Mouse (Mus musculus) megakaryocyte-erythroid progenitor cell, adult 5-6 weeks (primary cell): ENCODE measurements around the gene Mta1. TPM values are rescaled to one million over a fixed set of nuclear protein-coding genes. Genes with fewer than 3 reads are reported as not detected.

Source experiments
- ATAC-seq: replicated peaks from 2 replicates; pipeline ENCODE4 v1.8.0; 2016; ENCODE audit warnings: mild to moderate bottlenecking, inconsistent platforms; ENCODE audit not compliant: severe bottlenecking, poor library complexity, low FRiP score, low TSS enrichment
- total RNA-seq, 2 experiments: library from RNA; stranded (forward) in 1 of 2; stranded (reverse) in 1 of 2; fragments of 200-1000, 215-1000 nt in 1 of 2; fragments of >200 nt in 1 of 2; fragmentation: Nextera tagmentation in 1 of 2; gene quantifications; 2 replicates each; pipeline ENCODE4 v1.2.3; 2014 to 2017

The Mta1 gene
- total RNA-seq (2014; fragmentation: Nextera tagmentation) (131 and 142 TPM in 2 replicates), total RNA-seq (2017) (30.7 and 54.1 TPM in 2 replicates)

DNA sequence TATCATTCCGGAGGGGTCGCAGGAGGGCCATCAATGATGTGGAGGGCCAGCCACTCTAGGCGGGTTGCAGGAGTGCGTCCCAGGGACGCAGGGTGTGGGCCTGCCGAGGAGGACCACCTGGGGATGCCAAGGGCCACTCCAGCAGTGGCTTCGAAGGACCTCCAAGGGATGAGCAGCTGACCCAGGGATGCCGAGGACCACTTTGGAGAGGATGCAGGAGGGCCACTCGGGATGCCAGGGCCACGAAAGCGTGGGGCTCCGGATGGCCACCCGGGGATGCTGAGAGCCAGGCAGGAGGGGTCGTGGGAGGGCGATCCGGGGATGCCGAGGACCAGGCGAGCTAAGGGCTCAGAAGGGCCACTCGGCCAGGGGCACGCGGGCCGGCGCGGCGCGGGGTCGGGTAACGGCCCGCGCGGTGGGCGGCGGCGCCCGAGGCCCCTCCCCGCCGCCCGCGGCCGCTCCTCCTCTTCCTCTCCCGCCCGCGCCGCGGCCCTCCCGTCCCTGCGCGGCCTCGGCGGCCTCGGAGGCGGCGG lies at the start of gene Mta1:
Mta1 (plus strand) TSS at position 530 of the 533 bp plus-strand sequence.
- peak; percentile 28 for ATAC-seq

DNA sequence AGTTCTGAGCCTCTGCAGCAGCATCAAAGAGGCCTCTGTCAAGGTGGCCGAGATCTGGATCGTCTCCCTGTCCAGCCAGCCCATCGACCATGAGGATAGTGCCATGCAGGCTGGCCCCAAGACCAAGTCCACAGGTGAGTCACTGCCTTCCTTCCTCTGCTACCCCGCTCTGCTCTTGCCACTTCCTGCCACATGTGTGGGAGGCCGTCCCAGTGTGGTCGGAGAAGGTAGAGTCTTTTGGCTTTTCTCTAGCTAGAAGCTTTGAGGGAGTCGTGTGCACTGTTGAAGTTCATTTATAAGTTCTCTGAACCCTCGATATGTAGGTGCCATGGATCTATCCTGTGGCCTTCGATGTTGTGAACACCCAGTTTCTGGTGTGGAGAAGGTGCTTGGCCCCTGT lies 48.2 kb upstream of the Mta1 start:
- no peak for ATAC-seq

DNA sequence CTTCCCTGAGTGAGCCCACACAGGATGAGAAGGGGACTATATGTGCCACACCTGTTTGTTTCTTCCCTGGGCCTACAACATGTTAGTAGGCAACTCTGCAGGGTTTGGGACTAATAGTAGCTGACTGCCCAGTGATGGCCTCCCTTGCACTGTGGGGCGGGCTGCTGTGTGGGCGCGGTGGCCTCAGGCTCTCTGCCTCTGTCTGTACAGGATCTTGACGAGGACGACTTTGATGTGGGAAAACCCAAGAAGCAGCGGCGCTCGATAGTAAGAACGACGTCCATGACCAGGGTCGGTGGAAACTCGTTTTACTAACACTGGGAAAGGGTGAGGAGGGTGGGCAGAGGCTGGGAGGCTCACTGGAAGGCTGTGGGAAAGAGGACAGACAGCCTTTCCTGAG lies 47.4 kb upstream of the Mta1 start:
- no peak for ATAC-seq

DNA sequence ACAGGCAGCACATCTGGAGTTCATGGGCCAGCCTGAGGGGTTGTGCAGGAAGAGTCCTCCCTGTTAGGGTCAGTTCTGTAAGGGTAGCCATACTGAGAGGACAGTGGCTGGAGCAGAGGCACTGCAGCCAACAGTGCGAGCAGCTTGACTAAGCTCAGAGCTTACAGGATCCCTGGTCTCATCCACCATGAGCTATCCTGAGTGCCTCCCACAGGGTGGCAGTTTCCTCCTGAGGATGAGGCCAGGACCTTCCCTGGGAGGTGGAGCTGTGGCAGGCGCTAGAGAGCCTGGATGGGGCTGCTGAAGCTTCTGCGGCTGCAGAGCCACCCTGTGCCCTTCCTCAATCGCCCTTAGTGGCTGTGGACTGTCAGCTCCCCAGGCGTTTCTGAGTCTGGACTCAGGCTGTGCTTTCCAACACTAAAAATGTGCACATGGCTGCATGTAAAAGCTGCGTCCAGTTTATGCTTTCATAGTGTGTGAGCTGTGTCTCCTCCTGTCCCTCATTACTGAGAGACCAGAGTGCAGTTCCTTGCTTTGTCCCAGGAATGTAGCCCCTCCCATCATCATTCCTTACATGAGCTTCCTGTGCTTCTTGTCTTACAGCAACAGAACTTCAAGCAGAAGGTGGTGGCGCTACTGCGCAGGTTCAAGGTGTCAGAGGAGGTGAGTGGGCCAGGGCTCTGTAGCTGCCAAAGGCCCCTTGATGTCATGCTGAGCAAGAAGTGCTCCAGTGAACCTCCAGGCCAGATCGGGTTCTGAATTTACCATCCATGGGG lies 46.3 kb upstream of the Mta1 start:
- ATAC-seq = no peak

DNA sequence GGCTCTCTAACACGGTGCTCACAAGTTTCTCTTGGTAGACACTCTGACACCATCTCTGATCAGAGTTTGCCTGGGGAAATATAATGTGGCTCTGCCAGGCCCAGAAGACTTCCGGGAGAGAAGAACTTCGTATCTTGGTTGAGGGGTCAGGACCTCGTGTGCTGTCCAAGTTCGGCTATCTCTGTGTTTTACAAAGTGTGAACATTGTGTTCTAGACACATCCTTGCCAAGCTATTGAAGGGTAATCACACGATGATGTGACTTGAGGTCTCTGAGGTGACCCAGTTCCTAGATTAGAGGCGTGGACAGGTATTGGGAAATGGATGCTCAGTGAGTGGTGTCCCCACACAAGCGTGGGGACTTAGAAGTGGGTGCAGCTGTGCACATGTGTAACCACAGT lies 42.0 kb upstream of the Mta1 start:
- ATAC-seq = no peak

DNA sequence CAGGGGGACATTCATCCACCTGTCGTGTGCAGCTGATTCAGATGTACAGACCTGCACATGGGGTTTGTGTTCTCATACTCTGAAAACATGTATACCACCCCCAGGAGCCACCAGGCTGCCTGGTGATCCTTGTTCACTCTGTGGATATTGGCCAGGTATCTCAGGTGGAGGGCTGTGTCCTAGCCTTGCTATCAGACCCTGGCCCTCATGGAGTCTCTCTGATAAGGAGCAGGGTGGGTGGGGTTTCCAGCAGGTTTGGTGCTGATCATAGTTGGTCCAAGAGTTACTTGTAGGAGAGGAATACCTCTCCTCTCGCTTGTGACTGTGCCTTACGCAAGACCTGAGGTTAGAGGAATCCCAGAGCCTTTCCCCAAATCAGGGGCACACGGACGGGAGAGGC lies 37.9 kb upstream of the Mta1 start:
- no peak; the same call in 1 of the 2 replicates for ATAC-seq

DNA sequence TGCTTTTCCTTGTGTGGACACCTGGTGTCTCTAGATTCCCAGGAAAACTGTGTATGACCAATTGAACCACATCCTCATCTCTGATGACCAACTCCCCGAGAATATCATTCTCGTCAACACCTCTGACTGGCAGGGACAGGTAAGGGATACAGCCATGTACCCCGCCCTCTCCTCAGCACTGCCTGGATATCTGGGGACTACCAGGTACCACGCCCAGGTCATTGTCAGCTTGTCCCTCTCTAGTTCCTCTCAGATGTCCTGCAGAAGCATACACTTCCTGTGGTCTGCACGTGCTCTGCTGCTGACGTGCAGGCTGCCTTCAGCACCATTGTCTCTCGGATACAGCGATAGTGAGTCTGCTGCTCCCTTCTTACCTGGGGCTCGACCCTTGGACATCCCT lies 36.5 kb upstream of the Mta1 start:
- no peak for ATAC-seq

DNA sequence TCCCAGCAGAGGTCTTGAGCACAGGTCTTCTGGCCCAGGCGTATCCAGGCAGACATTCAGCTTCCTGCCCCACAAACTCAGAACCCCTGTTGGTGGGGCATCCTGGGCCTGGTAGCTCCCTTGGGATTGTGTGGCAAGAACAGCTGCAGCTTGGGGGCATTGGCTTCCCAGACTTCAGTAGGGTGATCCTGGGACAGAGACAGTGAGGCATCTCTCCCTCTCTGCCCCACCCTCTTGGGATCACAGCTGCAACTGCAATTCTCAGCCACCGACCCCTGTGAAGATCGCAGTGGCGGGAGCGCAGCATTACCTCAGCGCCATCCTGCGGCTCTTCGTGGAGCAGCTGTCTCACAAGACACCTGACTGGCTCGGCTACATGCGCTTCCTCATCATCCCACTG lies 35.9 kb upstream of the Mta1 start:
- ATAC-seq = no peak

DNA sequence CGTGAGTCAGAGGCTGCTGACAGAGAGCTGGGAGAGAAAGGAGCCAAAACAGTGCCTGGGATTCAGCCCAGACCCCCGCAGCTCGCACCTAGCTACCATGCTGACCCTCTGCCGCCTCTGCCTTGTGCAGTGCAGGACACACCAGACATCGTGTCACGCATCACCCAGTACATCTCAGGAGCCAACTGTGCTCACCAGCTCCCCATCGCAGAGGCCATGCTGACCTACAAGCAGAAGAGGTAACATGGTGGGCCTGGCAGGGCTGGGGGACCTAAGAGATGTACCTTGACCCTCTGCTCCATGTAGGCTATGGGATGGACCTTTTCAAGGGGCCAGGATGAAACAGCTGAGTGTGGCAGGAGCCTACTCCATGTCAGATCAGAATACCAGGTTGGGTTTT lies 34.4 kb upstream of the Mta1 start:
- no peak for ATAC-seq

DNA sequence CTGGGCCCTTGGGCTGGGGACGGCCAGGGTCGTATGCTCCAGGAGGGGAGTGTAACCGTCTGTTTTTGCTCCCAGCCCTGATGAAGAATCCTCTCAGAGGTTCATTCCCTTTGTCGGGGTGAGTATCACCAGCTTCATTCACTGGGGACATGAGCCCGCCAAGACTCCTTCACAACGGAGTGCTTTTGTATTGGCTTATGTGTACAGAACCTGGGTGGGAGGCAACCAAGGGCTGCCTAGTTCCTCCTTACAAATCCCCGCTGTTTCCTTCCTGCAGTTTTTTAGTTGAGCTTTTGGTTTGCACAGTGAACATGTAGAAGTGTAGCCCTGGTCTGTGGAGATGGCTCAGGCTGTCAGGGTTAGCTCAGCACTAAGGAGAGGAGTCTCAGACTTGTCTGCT lies 30.1 kb upstream of the Mta1 start:
- ATAC-seq = no peak

DNA sequence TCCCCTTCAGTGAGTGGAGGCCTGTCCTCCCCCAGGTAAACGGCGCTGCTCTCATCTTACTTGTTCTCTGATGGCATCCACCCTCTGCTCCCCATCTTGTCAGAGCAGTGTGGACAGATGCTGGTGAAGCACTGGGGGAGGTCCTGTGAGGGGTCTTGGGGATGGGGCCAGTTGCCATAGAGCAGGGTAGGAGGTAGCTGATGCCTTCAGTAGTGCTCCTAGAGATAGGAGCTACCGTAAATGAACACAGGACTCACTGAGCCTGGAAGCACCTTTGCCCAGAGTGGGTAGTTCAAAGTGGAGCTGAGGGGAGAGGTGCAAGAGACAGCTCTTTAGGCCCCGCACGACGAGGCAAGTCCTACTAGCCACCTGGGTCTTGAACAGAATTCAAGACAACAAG lies 28.7 kb upstream of the Mta1 start:
- no peak for ATAC-seq

DNA sequence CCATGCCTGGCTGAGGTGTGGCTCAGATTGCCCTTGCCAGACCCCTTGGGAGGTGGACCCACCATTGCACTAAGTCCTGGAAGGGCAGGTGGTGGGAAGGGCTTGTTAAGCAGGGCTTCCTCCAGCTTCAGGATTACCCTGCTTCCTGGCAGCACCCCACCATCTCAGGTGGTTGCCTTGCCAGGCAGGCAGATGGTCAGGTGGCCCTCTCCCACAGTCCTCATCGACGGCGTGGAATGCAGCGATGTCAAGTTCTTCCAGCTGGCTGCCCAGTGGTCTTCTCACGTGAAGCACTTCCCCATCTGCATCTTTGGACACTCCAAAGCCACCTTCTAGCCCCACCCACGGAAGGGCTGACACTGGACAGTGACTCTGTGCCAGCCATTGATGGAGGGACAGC lies 26.8 kb upstream of the Mta1 start:
- no peak for ATAC-seq

DNA sequence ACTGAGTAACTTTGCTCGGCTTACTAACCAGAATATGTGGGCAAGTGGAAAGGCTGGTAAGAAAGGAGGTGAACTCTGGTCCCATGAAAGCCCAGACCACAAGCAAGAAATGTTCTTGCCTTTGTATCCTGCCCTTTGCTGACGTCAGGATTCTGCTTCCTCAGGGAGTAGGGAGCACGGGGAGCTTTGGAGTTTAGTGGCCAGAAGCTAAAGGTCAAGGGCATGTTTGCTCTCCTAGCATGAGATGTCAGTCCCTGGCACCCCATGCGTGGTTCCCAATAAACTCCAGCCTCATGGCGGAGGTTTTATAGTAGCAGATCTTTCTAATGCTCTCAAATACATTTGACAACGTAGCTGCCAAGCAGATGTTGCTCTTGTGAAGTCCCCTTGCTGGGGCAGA lies 26.3 kb upstream of the Mta1 start:
- no peak for ATAC-seq

DNA sequence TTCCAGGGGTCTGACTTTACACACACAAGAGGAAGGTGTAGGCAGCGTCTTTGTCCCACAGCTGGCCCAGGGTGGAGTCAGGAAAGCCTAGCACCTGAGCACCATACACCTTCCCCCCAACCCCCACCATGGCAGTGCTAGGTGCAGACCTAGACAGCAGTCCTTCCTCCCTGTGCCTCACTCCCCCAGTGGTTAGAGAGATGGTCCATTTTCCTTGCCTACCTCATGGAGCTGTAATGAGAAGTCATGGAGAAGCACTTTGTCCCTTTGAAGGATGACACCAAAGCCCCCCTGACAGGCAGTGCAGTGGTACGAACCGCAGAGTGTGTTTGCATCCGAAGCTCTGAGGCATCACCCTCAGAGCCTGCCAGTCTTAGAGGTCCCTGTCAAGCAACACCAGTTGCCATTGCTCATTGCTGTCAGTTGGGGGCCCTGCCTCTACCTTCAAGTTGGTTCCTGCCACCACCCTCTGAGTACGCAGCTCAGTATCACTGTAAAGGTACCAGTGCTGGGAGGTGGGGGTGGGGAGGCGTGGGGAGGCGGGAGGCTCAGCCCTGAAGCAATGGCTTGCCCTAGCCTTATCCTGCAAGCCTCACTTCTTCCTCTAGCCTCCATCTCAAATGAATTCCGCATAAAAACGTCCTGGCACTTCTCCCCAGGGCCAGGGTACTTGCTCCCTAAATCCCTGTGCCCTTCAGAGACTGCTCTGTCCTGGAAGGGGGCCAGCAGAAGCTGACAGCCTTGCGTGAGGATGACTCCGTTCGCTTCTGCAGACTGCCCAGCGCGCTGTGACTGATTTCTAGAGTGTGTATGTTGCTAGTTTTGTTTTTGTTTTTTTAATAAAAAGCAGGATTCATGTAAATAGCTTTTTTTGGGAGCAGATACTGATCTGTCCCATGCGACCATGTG lies 24.4 kb upstream of the Mta1 start:
- peak; percentile 38; the same call in 1 of the 2 replicates for ATAC-seq

DNA sequence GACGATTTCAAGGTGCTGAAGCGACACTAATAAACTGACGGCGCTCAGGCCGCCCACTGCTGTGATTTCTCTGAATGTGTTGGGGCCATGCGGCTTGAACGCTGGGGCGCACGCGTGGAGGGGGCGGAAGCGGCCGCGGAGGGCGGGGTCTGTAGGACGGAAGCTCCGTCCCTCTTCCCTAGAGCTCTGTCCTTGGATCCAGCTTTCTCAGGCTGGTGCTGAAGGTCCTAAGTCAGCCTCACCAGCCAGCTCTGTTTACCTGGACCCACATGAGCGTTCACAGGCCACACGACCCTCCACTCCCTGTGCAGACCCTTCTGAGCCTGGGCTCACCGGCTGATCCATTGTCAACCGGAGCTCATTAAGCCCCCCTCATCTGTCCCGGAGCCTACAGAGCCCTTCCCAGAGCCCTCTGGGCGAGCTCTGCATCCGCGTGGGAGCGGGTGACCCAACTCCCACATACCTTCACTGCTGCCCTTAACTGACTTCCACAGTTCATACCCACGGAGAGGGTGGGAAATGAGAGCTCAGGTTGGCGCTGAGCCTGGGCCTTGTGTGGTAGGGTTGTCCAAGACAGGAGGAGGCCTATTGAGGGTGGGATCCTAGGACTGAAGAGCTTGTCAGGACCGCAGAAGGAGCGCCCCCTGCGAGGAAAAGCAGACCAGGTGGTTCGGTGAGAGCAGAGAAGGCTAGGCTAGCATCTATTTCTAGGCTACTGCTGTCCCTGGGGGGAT lies 23.6 kb upstream of the Mta1 start, which contains the start of gene Tex22:
Tex22 (plus strand) TSS at position 174 of the 734 bp plus-strand sequence.
- ATAC-seq = peak; percentile 73

DNA sequence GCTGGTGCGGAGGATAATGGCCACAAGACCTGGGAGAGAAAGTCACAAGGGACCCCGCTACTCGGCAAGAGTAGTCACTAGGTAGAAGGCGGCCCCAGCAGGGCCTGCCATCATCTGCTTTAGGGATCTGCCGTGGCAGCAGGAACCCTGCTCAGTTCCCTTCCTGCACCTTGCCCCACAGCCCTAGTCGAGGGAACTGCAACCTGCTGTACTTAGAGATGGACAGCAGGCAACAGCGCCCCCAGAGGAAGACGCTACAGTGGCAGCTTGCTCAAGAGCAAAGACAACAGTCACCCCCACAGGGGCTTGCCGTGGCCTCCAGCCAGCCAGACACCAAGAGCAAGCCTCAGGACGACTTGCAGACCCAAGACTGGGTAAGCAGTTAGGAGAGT lies 23.0 kb upstream of the Mta1 start:
- peak; percentile 89 for ATAC-seq

DNA sequence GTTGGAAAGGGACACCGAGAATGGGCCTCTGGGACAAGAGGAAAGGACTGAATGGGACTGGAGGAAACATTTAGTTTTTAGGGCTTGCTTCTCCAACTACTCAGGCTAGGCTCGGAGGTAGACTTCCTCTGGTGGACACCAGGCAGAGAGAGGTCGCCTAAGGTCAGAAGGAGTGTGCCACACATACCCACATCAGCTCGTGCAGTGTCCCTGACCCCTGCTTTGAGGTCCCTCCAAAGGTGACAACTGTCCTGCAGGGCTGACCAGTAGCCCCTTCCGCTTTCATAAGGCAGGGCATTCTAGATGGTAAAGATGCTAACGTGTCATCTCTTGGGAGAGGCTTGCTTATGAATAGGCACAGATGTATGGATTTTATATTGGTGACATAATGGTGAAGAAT lies 22.6 kb upstream of the Mta1 start:
- ATAC-seq = no peak

DNA sequence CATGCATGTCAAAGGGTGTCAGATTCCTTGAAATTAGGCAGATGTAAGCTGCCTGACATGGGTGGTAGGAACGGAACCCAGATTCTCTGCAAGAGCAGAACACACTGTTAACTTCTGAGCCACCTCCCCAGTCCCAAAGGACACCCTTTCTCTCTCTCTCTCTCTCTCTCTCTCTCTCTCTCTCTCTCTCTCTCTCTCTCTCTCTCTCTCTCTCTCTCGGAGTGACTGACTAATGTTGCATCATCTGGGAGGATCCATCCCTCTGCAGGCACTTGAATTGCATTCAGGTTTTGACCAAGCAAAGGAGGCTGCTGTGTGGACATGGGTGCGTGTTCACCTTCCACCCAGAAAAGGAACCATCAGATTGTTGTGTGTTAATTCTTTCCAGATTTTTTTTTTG lies 10.8 kb upstream of the Mta1 start:
- no peak for ATAC-seq

DNA sequence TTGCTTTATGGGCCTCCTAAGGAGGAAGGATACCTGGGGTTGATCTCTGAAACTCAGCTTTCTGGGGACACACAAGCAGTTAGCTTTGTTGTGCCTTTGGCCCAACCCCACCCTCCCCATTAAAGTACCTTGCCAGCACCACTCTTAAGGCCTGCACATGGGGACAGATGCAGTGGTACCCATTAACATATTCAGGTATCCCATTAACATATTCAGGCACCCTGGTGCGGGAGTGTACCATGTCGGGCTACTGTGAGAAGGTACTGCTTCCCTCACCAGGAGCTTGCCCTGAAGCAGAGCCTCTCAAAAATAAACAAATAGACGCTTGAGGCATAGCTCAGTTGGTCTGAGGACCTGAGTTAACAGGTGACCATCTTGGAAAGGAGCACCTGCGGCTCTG lies 10.1 kb upstream of the Mta1 start:
- no peak for ATAC-seq

DNA sequence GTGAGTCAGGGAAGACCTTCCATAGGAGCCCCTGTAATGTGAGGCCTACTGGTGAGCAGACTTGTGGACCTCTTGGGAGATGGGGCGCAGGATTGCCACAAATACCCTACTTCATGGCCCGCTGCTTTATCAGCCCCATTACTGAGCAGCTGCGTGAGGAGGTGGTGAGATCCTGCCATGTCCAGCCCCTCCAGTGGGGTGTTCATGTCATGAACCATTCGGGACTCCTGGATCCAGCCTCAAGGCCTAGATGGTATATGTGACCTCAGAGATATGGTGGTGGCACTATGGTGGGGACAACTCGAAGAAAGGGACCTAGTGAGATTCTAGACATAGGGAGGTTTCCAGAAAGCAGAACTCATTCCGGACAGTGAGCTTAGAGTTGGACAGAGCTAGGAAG lies 9.0 kb upstream of the Mta1 start:
- ATAC-seq = no peak
